Mouse (Mus musculus) liver, adult 2 months (tissue): ENCODE data around the gene Thsd1. TPM values are rescaled to one million over a fixed set of nuclear protein-coding genes. Genes with fewer than 3 reads are reported as not detected.

Source experiments
- DNase-seq: peaks from one replicate; pipeline ENCODE4 v3.0.0-alpha.2; 2011; ENCODE audit warnings: low read depth, low spot score; ENCODE audit errors: extremely low read depth
- H3K27ac ChIP-seq: fragments of 200-500 bp; replicated peaks from 2 replicates; pipeline ENCODE4 v1.5.1; 2012; ENCODE audit warnings: low read depth, mild to moderate bottlenecking, control low read depth, inconsistent platforms, low read length; ENCODE audit not compliant: insufficient read depth
- H3K27me3 ChIP-seq: fragments of 200-500 bp; 2 replicates; pipeline ENCODE4 v1.6.1; 2012; ENCODE audit warnings: mild to moderate bottlenecking, moderate library complexity, low read length, inconsistent platforms; ENCODE audit not compliant: control insufficient read depth, insufficient read depth
- H3K36me3 ChIP-seq: fragments of 200-500 bp; 2 replicates; pipeline ENCODE4 v1.6.1; 2012; ENCODE audit warnings: low read length, inconsistent platforms; ENCODE audit not compliant: control insufficient read depth, insufficient read depth
- H3K4me1 ChIP-seq: fragments of 200-500 bp; 2 replicates; pipeline ENCODE4 v1.6.1; 2011; ENCODE audit warnings: low read length; ENCODE audit not compliant: control insufficient read depth, insufficient read depth
- H3K4me3 ChIP-seq: fragments of 200-500 bp; 2 replicates; pipeline ENCODE4 v1.5.1; 2011; ENCODE audit warnings: low read depth, mild to moderate bottlenecking, control low read depth, low read length, moderate library complexity; ENCODE audit not compliant: insufficient read depth
- H3K79me2 ChIP-seq: fragments of 200-500 bp; 2 replicates; pipeline ENCODE4 v1.6.1; 2012; ENCODE audit warnings: inconsistent platforms, mild to moderate bottlenecking, low read length, moderate library complexity; ENCODE audit not compliant: control insufficient read depth, insufficient read depth
- H3K9ac ChIP-seq: fragments of 200-500 bp; 2 replicates; pipeline ENCODE4 v1.6.1; 2012; ENCODE audit warnings: low read depth, mild to moderate bottlenecking, control low read depth, inconsistent platforms, low read length
- CTCF ChIP-seq: fragments of 200-500 bp; IDR thresholded peaks from 2 replicates; pipeline ENCODE4 v1.5.1; 2011; ENCODE audit warnings: low read depth, low read length, control low read depth
- POLR2A ChIP-seq: fragments of 200-500 bp; IDR thresholded peaks from 2 replicates; pipeline ENCODE4 v1.6.1; 2011; ENCODE audit warnings: low read length, control low read depth; ENCODE audit not compliant: insufficient read depth; ENCODE audit errors: extremely low read depth
- WGBS: fragments of 180-500 bp; shearing (Covaris S2); methylation state at CpG from one replicate; pipeline ENCODE4 v1.1.7; 2018; 5-methylcytosine and 5-hydroxymethylcytosine counted together
- polyA plus RNA-seq: library from polyadenylated mRNA; depleted of rRNA; stranded (reverse); fragments of >200 nt; gene quantifications from 2 replicates; pipeline ENCODE4 v1.2.3, GENCODE M21; 2012
- total RNA-seq: library from RNA; depleted of rRNA; stranded (reverse); fragments of >200 nt; gene quantifications from 2 replicates; pipeline ENCODE4 v1.2.3, GENCODE M21; 2014

Thsd1 gene
- total and polyA plus RNA-seq, 2 experiments: 1.9 to 2.1 TPM

- no peak for TF ChIP-seq CTCF
- TF ChIP-seq POLR2A: no peak
- H3K27ac ChIP-seq: no peak overlapping the region
- WGBS: 89% methylated on average over 1 of the region's 1 CpGs
- peaks cover 5% of the 10 kb centered on the region; the same call in 1 of the 2 replicates for H3K4me1 ChIP-seq
- no peak overlapping the region for H3K4me3 ChIP-seq
- DNase-seq: no peak
- H3K27me3 ChIP-seq: no peaks in the 10 kb centered on the region
- no peaks in the 10 kb centered on the region for H3K79me2 ChIP-seq
- H3K36me3 ChIP-seq: no peaks in the 10 kb centered on the region
- H3K9ac ChIP-seq: no peak overlapping the region
These were observed 38.1 kb downstream of the Thsd1 start for GRCm38 (mm10) chr8:22265194-22265593.

DNA sequence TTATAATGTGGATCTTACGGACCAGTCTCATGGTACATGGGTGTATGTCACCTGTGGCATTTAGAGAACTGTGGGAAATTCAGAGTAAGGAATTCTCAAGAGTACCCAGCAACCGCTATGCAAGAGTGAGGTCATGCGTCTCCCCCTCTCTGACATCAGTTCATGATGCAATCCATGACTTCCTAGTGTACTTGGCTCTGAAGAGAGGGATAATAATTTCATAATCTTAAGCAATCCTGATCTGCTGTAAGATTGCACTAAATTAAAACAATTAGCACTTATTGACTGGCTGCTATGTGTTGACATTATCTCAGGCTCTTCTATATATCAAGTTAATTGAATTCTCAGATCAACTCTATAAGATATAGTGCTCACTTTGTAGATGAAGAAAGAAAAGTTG, 39.7 kb downstream of the Thsd1 start:
- Histone ChIP-seq H3K36me3 (no peaks in the 10 kb centered on the region), H3K9ac (no peak overlapping the region), H3K4me3 (no peak overlapping the region), H3K79me2 (no peaks in the 10 kb centered on the region), H3K27me3 (no peaks in the 10 kb centered on the region), H3K4me1 (peaks cover 1% of the 10 kb centered on the region; the same call in 1 of the 2 replicates), H3K27ac (no peak overlapping the region)
- 65% methylated on average over 3 of the region's 3 CpGs for WGBS
- TF ChIP-seq POLR2A (no peak), CTCF (no peak)
- peak; percentile 27 for DNase-seq

GRCm38 (mm10) chr8:22273142-22273541, 46.0 kb downstream of the Thsd1 start:
- WGBS: 80% methylated on average over 3 of the region's 3 CpGs
- TF ChIP-seq CTCF: no peak
- TF ChIP-seq POLR2A: no peak
- no peak overlapping the region for H3K4me3 ChIP-seq
- H3K27ac ChIP-seq: no peak overlapping the region
- H3K36me3 ChIP-seq: no peaks in the 10 kb centered on the region
- no peak for DNase-seq
- H3K4me1 ChIP-seq: no peaks in the 10 kb centered on the region
- H3K79me2 ChIP-seq: no peaks in the 10 kb centered on the region
- H3K9ac ChIP-seq: no peak overlapping the region
- H3K27me3 ChIP-seq: no peaks in the 10 kb centered on the region

DNA sequence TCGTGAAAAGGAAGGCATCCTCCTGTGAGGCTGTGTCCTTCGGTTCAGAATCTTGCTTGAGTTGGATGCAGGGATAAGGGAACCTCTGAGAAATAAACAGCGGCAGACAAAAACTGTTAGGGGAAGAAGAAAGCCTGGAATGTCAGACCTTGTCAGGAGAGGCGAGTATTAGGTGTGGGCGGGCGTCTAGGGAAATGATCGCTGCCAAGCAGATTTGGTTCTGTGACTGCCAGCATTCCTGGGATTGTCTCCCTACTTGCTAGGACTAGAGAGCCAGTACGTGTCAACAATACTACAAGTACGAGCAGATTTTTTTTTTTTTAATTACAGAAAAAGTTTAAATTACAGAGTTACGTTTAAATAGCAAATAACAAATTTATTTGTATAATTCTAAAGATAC, 47.5 kb downstream of the Thsd1 start:
- H3K27ac ChIP-seq: no peak overlapping the region
- 62% methylated on average over 10 of the region's 10 CpGs for WGBS
- no peak for TF ChIP-seq POLR2A
- no peak for TF ChIP-seq CTCF
- H3K79me2 ChIP-seq: no peaks in the 10 kb centered on the region
- H3K4me1 ChIP-seq: no peaks in the 10 kb centered on the region
- no peaks in the 10 kb centered on the region for H3K36me3 ChIP-seq
- DNase-seq: no peak
- no peak overlapping the region for H3K9ac ChIP-seq
- no peak overlapping the region for H3K4me3 ChIP-seq
- no peaks in the 10 kb centered on the region for H3K27me3 ChIP-seq

- no peak within 1 kb of the TSS for H3K27ac ChIP-seq
- TF ChIP-seq POLR2A (no peak), CTCF (no peak)
- H3K4me3 ChIP-seq: no peak within 1 kb of the TSS
- H3K9ac ChIP-seq: no peak within 1 kb of the TSS
- WGBS: 55% methylated on average over 2 of the region's 2 CpGs
- no peaks in the 10 kb centered on the region for H3K36me3 ChIP-seq
- H3K79me2 ChIP-seq: no peaks in the 10 kb centered on the region
- no peaks in the 10 kb centered on the region for H3K27me3 ChIP-seq
- no peaks in the 10 kb centered on the region for H3K4me1 ChIP-seq
- no peak for DNase-seq
These were observed 55.9 kb downstream of the Thsd1 start, which contains the start of gene Tpte for GRCm38 (mm10) chr8:22282999-22283491. Tpte (plus strand) TSS chr8:22283441.

GRCm38 (mm10) chr8:22302326-22302725, 75.2 kb downstream of the Thsd1 start:
- no peak overlapping the region for H3K27ac ChIP-seq
- no peak for TF ChIP-seq CTCF
- TF ChIP-seq POLR2A: no peak
- H3K4me1 ChIP-seq: no peaks in the 10 kb centered on the region
- no peak for DNase-seq
- no peaks in the 10 kb centered on the region for H3K79me2 ChIP-seq
- no peak overlapping the region for H3K9ac ChIP-seq
- H3K27me3 ChIP-seq: no peaks in the 10 kb centered on the region
- WGBS: 72% methylated on average over 2 of the region's 2 CpGs
- H3K36me3 ChIP-seq: no peaks in the 10 kb centered on the region
- no peak overlapping the region for H3K4me3 ChIP-seq
